ENCODE assay signal across 21 mouse cellular contexts in genomic region chr7:110384343-110384742, GRCm38 (mm10).
A peak's percentile ranks its signal among the peaks of the same experiment; 100 is the strongest.
DNase-seq lines count a peak whose midpoint lies in the region; ATAC-seq and TF ChIP-seq lines count a peak whose summit lies in the region.
"Had no signal": no experiment of that assay in that cellular context is flagged by ENCODE, and none has a peak within 500 bp of the region (broad histone marks: within the 10 kb centered on the region; RNA-seq: fewer than 3 reads in every experiment).

No protein-coding gene starts in this region.

- H3K36me3 ChIP-seq in kidney, postnatal 0 days (ENCODE audit: insufficient read depth, low read length) = no peaks in the 10 kb centered on the region
- H3K36me3 ChIP-seq in kidney, embryonic 16.5 days (ENCODE audit: insufficient read depth, low read length) = no peaks in the 10 kb centered on the region
- no peaks in the 10 kb centered on the region for H3K36me3 ChIP-seq in splenic B cell, adult 2 months (ENCODE audit: control insufficient read depth, insufficient read depth, low read length, poor library complexity, severe bottlenecking)
- no peaks in the 10 kb centered on the region for H3K36me3 ChIP-seq in neural tube, embryonic 15.5 days
- H3K36me3 ChIP-seq: heart, embryonic 15.5 days; liver, embryonic 12.5 days; stomach, embryonic 15.5 days had no signal

- no peak overlapping the region for H3K27ac ChIP-seq in kidney, postnatal 0 days
- no peak overlapping the region for H3K27ac ChIP-seq in kidney, embryonic 16.5 days (ENCODE audit: low read length)
- H3K27ac ChIP-seq in neural tube, embryonic 15.5 days (replicated peaks) = no peak overlapping the region
- H3K27ac ChIP-seq: heart, embryonic 15.5 days; liver, embryonic 12.5 days; midbrain, embryonic 13.5 days; stomach, embryonic 15.5 days had no signal

- DNase-seq in kidney, postnatal 0 days (ENCODE audit: low spot score) = no peak
- peak; percentile 8 for DNase-seq in thymus, postnatal 14 days
- DNase-seq in thymus, postnatal 10 days (ENCODE audit: low spot score in 2 of 2) = no peak
- DNase-seq in Patski (ENCODE audit: low read depth, low spot score) = no peak
- peak; percentile 12 for DNase-seq in splenic B cell, adult 2 months (ENCODE audit: low read depth, low spot score)
- DNase-seq in urinary bladder, postnatal 25 days (ENCODE audit: low spot score) = no peak
- DNase-seq: adrenal gland, adult 8-10 months; cerebellum, adult 11 months; cerebellum, postnatal 25 days; heart, adult 11 months; kidney, adult 9 months; left cerebral cortex, postnatal 4 days; lung, postnatal 14 days had no signal

- H3K9ac ChIP-seq in kidney, postnatal 0 days (ENCODE audit: low read depth, low read length) = no peak overlapping the region
- no peak overlapping the region for H3K9ac ChIP-seq in kidney, embryonic 16.5 days (replicated peaks; ENCODE audit: low read length)
- H3K9ac ChIP-seq in neural tube, embryonic 15.5 days (replicated peaks) = no peak overlapping the region
- H3K9ac ChIP-seq: heart, embryonic 15.5 days; liver, embryonic 12.5 days; midbrain, embryonic 13.5 days; stomach, embryonic 15.5 days had no signal

- POLR2A ChIA-PET in Patski (lab: Charles Lee) = no interaction called here

- CTCF ChIA-PET in Patski (lab: Charles Lee) = interaction anchor here (0.8 kb wide), 1 partner anchor 18 kb away, joined by 3 read pairs; no protein-coding TSS in a partner anchor

- no peak overlapping the region for H3K4me3 ChIP-seq in kidney, postnatal 0 days (replicated peaks; ENCODE audit: low read depth, low read length)
- no peak overlapping the region for H3K4me3 ChIP-seq in kidney, embryonic 16.5 days (ENCODE audit: low read length)
- no peak overlapping the region for H3K4me3 ChIP-seq in neural tube, embryonic 15.5 days (replicated peaks)
- H3K4me3 ChIP-seq: erythroblast, embryonic 14.5 days; heart, embryonic 15.5 days; liver, embryonic 12.5 days; midbrain, embryonic 13.5 days; stomach, embryonic 15.5 days had no signal

- no peaks in the 10 kb centered on the region for H3K9me3 ChIP-seq in kidney, postnatal 0 days (replicated peaks; ENCODE audit: low read length)
- no peaks in the 10 kb centered on the region for H3K9me3 ChIP-seq in kidney, embryonic 16.5 days (ENCODE audit: low read length)
- no peaks in the 10 kb centered on the region for H3K9me3 ChIP-seq in neural tube, embryonic 15.5 days (replicated peaks)
- H3K9me3 ChIP-seq: heart, embryonic 15.5 days; liver, embryonic 12.5 days; midbrain, embryonic 13.5 days; stomach, embryonic 15.5 days had no signal

- H3K27me3 ChIP-seq in kidney, postnatal 0 days (ENCODE audit: insufficient read depth, low read length) = no peaks in the 10 kb centered on the region
- no peaks in the 10 kb centered on the region for H3K27me3 ChIP-seq in kidney, embryonic 16.5 days (ENCODE audit: insufficient read depth, low read length)
- H3K27me3 ChIP-seq in Patski = no peaks in the 10 kb centered on the region
- no peaks in the 10 kb centered on the region for H3K27me3 ChIP-seq in splenic B cell, adult 2 months (ENCODE audit: control insufficient read depth, insufficient read depth, low read length, poor library complexity, severe bottlenecking)
- no peaks in the 10 kb centered on the region for H3K27me3 ChIP-seq in neural tube, embryonic 15.5 days (replicated peaks)
- H3K27me3 ChIP-seq: heart, embryonic 15.5 days; liver, embryonic 12.5 days; midbrain, embryonic 13.5 days; stomach, embryonic 15.5 days had no signal

- H3K4me1 ChIP-seq in kidney, postnatal 0 days (replicated peaks; ENCODE audit: insufficient read depth, low read length) = no peaks in the 10 kb centered on the region
- no peaks in the 10 kb centered on the region for H3K4me1 ChIP-seq in kidney, embryonic 16.5 days (ENCODE audit: insufficient read depth, low read length)
- H3K4me1 ChIP-seq in neural tube, embryonic 15.5 days = no peaks in the 10 kb centered on the region
- H3K4me1 ChIP-seq: liver, embryonic 12.5 days; stomach, embryonic 15.5 days had no signal

- H3K4me2 ChIP-seq in kidney, postnatal 0 days (ENCODE audit: low read length) = no peak overlapping the region
- no peak overlapping the region for H3K4me2 ChIP-seq in kidney, embryonic 16.5 days (replicated peaks; ENCODE audit: low read depth, low read length)
- H3K4me2 ChIP-seq in neural tube, embryonic 15.5 days = no peak overlapping the region
- H3K4me2 ChIP-seq: heart, embryonic 15.5 days; liver, embryonic 12.5 days; midbrain, embryonic 13.5 days; stomach, embryonic 15.5 days had no signal

- in situ Hi-C loops in Patski (cut with MboI; ENCODE audit: low pct_unique_long_range_greater_than_20kb) = no loop called here

- peak; percentile 32; the same call in 1 of the 2 replicates for TF ChIP-seq CTCF in kidney, postnatal 0 days (IDR thresholded peaks at IDR 0.05; ENCODE audit: low read depth)
- TF ChIP-seq CTCF in Patski (IDR thresholded peaks at IDR 0.05) = peak; percentile 33

- no peak for ATAC-seq in kidney, postnatal 0 days (replicated peaks; ENCODE audit: low FRiP score, low read depth)
- no peak for ATAC-seq in kidney, embryonic 16.5 days (ENCODE audit: low FRiP score, low TSS enrichment)
- no peak for ATAC-seq in Patski
- no peak for ATAC-seq in neural tube, embryonic 15.5 days (ENCODE audit: low FRiP score)
- ATAC-seq: forebrain, embryonic 14.5 days; liver, embryonic 12.5 days; midbrain, embryonic 13.5 days had no signal

Comparison
In these comparisons a context has a peak if more than half of its experiments do, and no peak if none do; other contexts are left out.
1. DNase-seq: peak in thymus, postnatal 14 days (single experiment) and splenic B cell, adult 2 months (single experiment); none in kidney, postnatal 0 days (single experiment), thymus, postnatal 10 days (0 of 2), Patski (single experiment) and urinary bladder, postnatal 25 days (single experiment).